Mouse (Mus musculus) liver, embryonic 13.5 days (tissue): ENCODE data around the gene Qtrt1. TPM values are rescaled to one million over a fixed set of nuclear protein-coding genes. Genes with fewer than 3 reads are reported as not detected.
"Not testable (repeated sequence)": the region's sequence is repeated elsewhere in the genome, so short reads cannot be mapped to it uniquely, and the experiment has no call there.

ENCODE experiments used
- ATAC-seq: fragments of 200-750 bp; cut with Nextera tagmentation; 2 replicates; pipeline ENCODE4 v1.8.0; 2017; ENCODE audit warnings: low read depth, mild to moderate bottlenecking, moderate number of reproducible peaks, moderate library complexity
- DNase-seq: peaks from one replicate; pipeline ENCODE4 v3.0.0; 2022
- H3K27ac ChIP-seq: fragments of 300-500 bp; sonication (generic); 2 replicates; pipeline ENCODE4 v1.5.1; 2015; ENCODE audit warnings: moderate library complexity, mild to moderate bottlenecking, inconsistent platforms
- H3K27me3 ChIP-seq: fragments of 300-500 bp; sonication (generic); 2 replicates; pipeline ENCODE4 v1.6.1; 2015; ENCODE audit warnings: mild to moderate bottlenecking, inconsistent platforms
- H3K36me3 ChIP-seq: fragments of 300-500 bp; sonication (generic); 2 replicates; pipeline ENCODE4 v1.6.1; 2015; ENCODE audit warnings: mild to moderate bottlenecking, inconsistent platforms
- H3K4me1 ChIP-seq: fragments of 300-500 bp; sonication (generic); replicated peaks from 2 replicates; pipeline ENCODE4 v1.6.1; 2015; ENCODE audit warnings: inconsistent platforms
- H3K4me2 ChIP-seq: fragments of 300-500 bp; sonication (generic); 2 replicates; pipeline ENCODE4 v1.6.1; 2015; ENCODE audit warnings: inconsistent platforms, mild to moderate bottlenecking, moderate library complexity
- H3K4me3 ChIP-seq: fragments of 300-500 bp; sonication (generic); replicated peaks from 2 replicates; pipeline ENCODE4 v1.5.1; 2015; ENCODE audit warnings: mild to moderate bottlenecking, inconsistent platforms
- H3K9ac ChIP-seq: fragments of 300-500 bp; sonication (generic); 2 replicates; pipeline ENCODE4 v1.6.1; 2015; ENCODE audit warnings: mild to moderate bottlenecking, inconsistent platforms
- H3K9me3 ChIP-seq: fragments of 300-500 bp; sonication (generic); replicated peaks from 2 replicates; pipeline ENCODE4 v1.6.1; 2016; ENCODE audit warnings: inconsistent platforms
- WGBS: fragments of 180-500 bp; shearing (Covaris S2); methylation state at CpG from one replicate; pipeline ENCODE4 v1.1.7; 2015; ENCODE audit not compliant: insufficient replicate concordance; 5-methylcytosine and 5-hydroxymethylcytosine counted together
- polyA plus RNA-seq: library from polyadenylated mRNA; unstranded; fragments of >200 nt; fragmentation: Nextera tagmentation; extraction: Ambion mirVana; gene quantifications from 2 replicates; pipeline ENCODE4 v1.2.1, GENCODE M21; 2015

The Qtrt1 gene
- polyA plus RNA-seq, 1 experiment from 2014 or later, result 28.6 TPM

DNA sequence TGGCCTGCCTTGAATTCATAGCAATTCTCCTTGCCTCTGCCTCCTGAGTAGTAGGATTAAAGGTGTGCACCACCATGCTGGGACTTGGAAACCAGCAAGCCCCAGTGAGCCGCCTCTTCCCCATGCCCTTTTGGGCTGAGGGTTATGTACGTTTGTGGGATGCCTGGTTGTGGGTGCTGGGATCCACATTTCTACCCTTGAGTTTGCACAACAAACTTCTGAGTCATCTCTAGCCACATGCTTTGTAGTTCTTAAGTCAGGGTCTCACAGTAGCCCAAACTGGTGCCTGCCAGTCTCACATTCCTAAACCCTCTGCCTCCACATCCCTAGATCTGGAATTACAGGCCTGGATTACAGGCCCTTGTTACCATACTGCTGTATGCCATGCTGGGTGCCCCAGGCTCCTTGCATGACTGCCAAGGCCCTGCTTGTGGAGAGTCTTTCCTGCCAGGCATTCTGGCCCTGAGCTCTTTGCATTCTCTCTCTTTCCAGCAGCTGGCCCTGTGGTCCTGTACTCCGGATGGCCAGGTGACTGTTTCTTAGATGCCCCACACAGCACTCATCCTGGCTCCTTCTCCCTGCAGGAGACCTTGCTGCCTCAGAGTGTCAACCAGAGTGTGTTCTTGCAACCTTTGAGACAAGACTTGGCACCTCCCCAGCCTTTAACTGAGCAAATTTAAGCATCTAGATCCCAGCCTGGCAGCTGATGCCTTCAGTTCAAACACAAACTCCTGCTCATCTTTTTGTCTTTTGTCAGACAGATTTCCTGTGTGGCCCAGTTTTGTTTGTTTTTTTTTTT is 52.3 kb downstream of the Qtrt1 start:
- DNase-seq (no peak), ATAC-seq (no peak)
- peak overlapping the region; percentile 14 for H3K27ac ChIP-seq
- 77% methylated on average over 3 of the region's 3 CpGs for WGBS
- peaks cover 79% of the 10 kb centered on the region for H3K36me3 ChIP-seq
- H3K9me3 ChIP-seq, result no peaks in the 10 kb centered on the region
- H3K4me3 ChIP-seq, result no peak overlapping the region
- H3K27me3 ChIP-seq, result no peaks in the 10 kb centered on the region
- H3K4me1 ChIP-seq, result peaks cover 37% of the 10 kb centered on the region
- H3K4me2 ChIP-seq, result no peak overlapping the region
- H3K9ac ChIP-seq, result 0 out of 2 replicates have a peak overlapping the region, but pooled peaks have one; percentile 26

DNA sequence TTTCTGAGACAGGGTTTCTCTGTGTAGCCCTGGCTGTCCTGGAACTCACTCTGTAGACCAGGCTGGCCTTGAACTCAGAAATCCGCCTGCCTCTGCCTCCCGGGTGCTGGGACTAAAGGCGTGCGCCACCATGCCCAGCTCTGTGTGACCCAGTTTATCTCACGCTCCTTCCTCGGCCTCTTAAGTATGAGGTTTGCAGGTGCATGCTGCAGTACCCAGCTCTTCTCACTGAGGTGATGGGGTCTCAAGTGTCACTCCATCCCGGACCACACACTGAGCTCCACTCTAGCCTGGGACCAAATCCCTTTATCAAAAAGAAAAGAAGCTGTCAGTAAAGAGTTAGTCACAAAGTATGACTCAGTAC is 52.9 kb downstream of the Qtrt1 start:
- not testable (repeated sequence) for H3K4me2 ChIP-seq, H3K9ac ChIP-seq, H3K9me3 ChIP-seq, H3K27ac ChIP-seq, ATAC-seq, H3K27me3 ChIP-seq, DNase-seq, H3K4me3 ChIP-seq
- Histone ChIP-seq H3K36me3 (peaks cover 79% of the 10 kb centered on the region), H3K4me1 (peaks cover 37% of the 10 kb centered on the region)
- WGBS, result 84% methylated on average over 7 of the region's 7 CpGs

DNA sequence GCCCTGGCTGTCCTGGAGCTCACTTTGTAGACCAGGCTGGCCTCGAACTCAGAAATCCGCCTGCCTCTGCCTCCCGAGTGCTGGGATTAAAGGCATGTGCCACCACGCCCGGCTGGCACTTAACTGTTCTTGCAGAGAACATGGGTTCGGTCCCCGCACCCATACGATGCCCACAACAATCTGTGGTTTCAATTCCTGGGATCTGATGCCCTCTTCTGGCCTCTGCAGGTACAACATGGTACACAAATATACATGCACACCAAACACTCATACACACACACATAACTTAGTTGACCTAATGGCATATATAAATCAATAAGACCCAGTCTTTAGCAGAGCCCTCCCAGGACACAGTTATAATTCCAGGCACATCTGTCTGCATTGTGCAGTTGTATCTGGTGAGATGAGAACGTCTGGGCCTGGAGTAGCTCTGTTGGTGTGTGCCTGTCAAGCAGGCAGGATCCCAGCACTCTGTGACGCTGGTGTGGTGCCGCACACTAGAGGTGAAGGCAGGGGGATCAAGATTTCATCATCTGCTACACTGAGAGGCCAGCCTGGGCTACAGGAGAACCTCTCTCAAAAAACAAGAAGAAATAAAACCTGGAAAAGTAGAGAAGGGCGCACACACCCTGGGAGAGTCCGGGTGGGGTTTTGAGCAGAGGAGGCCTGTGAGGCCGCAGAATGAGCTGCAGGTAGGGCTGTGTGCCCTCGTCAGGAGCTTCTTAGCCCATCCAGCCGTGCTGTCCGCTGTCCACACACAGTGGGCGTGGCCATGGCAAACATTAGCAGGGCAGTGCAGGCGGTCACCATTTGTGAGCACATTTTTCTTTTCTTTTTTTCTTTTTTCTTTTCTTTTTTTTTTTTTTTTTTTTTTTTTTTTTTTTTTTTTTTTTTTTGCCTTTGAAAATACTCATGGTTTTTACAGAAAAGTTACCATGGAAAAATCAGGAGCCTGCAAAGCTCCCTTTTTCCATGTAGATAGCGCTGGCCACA is 57.7 kb downstream of the Qtrt1 start:
- Histone ChIP-seq H3K9me3 (no peaks in the 10 kb centered on the region), H3K27me3 (no peaks in the 10 kb centered on the region), H3K36me3 (peaks cover 92% of the 10 kb centered on the region), H3K9ac (no peak overlapping the region), H3K27ac (no peak overlapping the region), H3K4me2 (no peak overlapping the region), H3K4me1 (0 out of 2 replicates have a peak, but pooled peaks cover under 1% of the 10 kb centered on the region), H3K4me3 (no peak overlapping the region)
- DNase-seq (peak; percentile 19), ATAC-seq (no peak)
- 78% methylated on average over 20 of the region's 20 CpGs for WGBS

Other genes starting within 250 kb of the Qtrt1 start
- 2.0 and 2.1 TPM in 2 replicates for gene Pde4a, start 246.1 kb upstream of the Qtrt1 start, polyA plus RNA-seq
- gene Keap1, start 172.5 kb upstream of the Qtrt1 start, polyA plus RNA-seq, result 31.9 TPM in 2 replicates
- gene S1pr5, start 163.4 kb upstream of the Qtrt1 start, polyA plus RNA-seq, result 0.03 and 0.10 TPM in 2 replicates
- 85.5 and 86.2 TPM in 2 replicates for gene Atg4d, start 146.5 kb upstream of the Qtrt1 start, polyA plus RNA-seq
- gene Kri1, start 123.9 kb upstream of the Qtrt1 start, polyA plus RNA-seq, result 9.9 and 10.3 TPM in 2 replicates
- 104 and 105 TPM in 2 replicates for gene Cdkn2d, start 120.4 kb upstream of the Qtrt1 start, polyA plus RNA-seq
- gene Ap1m2, start 99.5 kb upstream of the Qtrt1 start, polyA plus RNA-seq, result 0.17 and 0.24 TPM in 2 replicates
- 17.3 and 19.1 TPM in 2 replicates for gene Slc44a2, start 91.1 kb upstream of the Qtrt1 start, polyA plus RNA-seq
- 50.9 and 58.8 TPM in 2 replicates for gene Ilf3, start 44.0 kb upstream of the Qtrt1 start, polyA plus RNA-seq
- 51.8 and 56.8 TPM in 2 replicates for gene Dnm2, start 13.1 kb downstream of the Qtrt1 start, polyA plus RNA-seq
- 36.9 and 38.5 TPM in 2 replicates for gene Tmed1, start 98.4 kb downstream of the Qtrt1 start, polyA plus RNA-seq
- gene AB124611, start 114.3 kb downstream of the Qtrt1 start, polyA plus RNA-seq, result 3.5 and 4.1 TPM in 2 replicates
- gene Carm1, start 135.1 kb downstream of the Qtrt1 start, polyA plus RNA-seq, result 15.5 and 16.9 TPM in 2 replicates
- gene Timm29, start 180.9 kb downstream of the Qtrt1 start, polyA plus RNA-seq, result 17.7 and 21.5 TPM in 2 replicates
- gene Yipf2, start 181.0 kb downstream of the Qtrt1 start, polyA plus RNA-seq, result 8.8 and 10.2 TPM in 2 replicates
- 26.5 and 29.5 TPM in 2 replicates for gene Smarca4, start 204.3 kb downstream of the Qtrt1 start, polyA plus RNA-seq